Mouse (Mus musculus): ENCODE results near the gene Pgbd5. TPM values are rescaled to one million over a fixed set of nuclear protein-coding genes. Genes with fewer than 3 reads are reported as not detected.

Gene Pgbd5
- 3.0 and 3.3 TPM in 2 replicates for polyA plus RNA-seq (2015; fragmentation: Nextera tagmentation; extraction: Ambion mirVana)

DNA sequence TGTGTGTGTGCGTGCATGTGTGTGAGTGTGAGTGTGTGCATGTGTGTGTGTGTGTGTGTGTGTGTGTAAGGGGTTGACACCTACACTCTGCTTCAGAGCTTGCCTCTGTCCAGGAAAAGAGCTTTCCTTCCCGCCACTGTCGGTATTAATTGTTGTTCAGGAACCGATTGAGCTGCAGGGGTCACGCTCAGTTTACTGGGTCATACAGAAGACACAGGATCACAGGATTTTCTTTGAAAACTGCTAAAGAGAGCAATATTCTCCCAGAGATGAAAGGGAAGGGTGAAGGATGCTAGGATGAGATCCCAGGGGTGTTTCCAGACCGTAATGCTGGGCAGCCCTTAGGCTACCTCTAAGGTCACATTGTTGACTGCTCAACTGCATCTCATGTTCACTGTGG is at the start of gene Pgbd5:
TSS of gene Pgbd5 (minus strand) at position 101 of the 400 bp plus-strand sequence.
- 72% methylated on average over 6 of the region's 6 CpGs for WGBS
- Histone ChIP-seq H3K4me1 (no peaks in the 10 kb centered on the region), H3K9me3 (no peaks in the 10 kb centered on the region), H3K27ac (no peak within 1 kb of the TSS), H3K36me3 (no peaks in the 10 kb centered on the region), H3K4me2 (no peak within 1 kb of the TSS), H3K9ac (no peak within 1 kb of the TSS), H3K4me3 (replicated peaks) (no peak within 1 kb of the TSS), H3K27me3 (replicated peaks) (no peaks in the 10 kb centered on the region)
- no peak for ATAC-seq (ENCODE audit: insufficient read depth, low FRiP score, low read depth)

DNA sequence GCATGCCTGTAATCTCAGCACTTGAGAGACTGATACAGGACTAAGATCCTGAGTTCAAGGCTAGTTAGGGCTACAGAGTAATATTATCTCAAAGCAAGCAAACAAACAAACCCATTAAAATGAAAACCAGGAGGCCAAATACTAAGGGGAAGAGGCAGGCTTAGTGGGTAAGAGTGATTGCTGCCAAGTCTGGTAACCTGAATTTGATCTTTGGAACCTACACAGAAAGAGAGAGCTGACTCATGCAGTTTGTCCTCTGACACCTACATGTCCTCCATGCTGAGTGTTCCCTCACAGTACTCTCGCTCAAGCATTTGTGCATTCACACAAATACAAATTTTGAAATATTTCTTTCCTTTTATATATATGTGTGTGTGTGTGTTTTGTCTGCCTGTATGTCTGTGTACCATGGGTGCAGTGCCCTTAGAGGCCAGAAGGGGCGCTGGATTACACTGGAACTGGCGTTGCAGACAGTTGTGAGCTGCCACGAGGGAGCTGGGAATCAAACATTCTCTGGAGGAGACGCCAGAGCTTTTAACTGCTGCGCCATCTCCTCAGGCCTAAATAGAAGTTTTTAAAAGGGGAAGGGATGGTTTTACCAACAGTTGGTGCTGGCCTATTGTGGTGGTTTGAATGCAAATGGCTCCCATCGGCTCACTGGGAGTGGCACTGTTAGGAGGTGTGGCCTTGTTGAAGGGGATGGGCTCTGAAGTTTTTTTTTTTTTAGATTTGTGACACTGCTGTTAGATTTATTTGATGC is 44.1 kb upstream of the Pgbd5 start:
- 70% methylated on average over 7 of the region's 7 CpGs for WGBS
- no peak for ATAC-seq (ENCODE audit: insufficient read depth, low FRiP score, low read depth)

DNA sequence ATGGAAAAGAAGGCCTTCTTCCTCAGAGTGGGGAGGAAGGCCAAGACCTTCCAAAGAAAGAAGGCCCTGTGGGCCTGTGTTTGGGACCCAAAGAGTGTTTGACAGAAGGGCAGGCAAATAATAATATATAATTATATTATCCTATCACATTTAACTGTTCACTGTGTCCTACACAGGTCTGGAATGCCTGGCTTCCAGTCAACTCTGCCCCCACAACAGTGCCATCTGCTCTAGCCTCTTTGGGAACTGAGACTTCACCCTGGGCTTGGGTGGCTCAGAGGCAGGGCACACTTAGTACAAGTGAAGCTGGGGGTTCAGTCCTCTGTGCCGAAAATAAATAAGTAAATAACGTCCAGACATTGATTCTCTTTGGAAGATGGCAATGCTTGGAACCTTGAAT is 43.3 kb upstream of the Pgbd5 start:
- WGBS = 83% methylated on average over 2 of the region's 2 CpGs
- Histone ChIP-seq H3K9ac (no peak overlapping the region), H3K27me3 (replicated peaks) (no peaks in the 10 kb centered on the region), H3K4me2 (no peak overlapping the region), H3K4me3 (replicated peaks) (no peak overlapping the region), H3K4me1 (no peaks in the 10 kb centered on the region), H3K27ac (no peak overlapping the region), H3K9me3 (no peaks in the 10 kb centered on the region), H3K36me3 (no peaks in the 10 kb centered on the region)
- ATAC-seq (ENCODE audit: insufficient read depth, low FRiP score, low read depth) = no peak

More for the DNA sequence above, 44.1 kb upstream of the Pgbd5 start:
- Histone ChIP-seq H3K4me1 (no peaks in the 10 kb centered on the region), H3K27ac (no peak overlapping the region), H3K9ac (no peak overlapping the region), H3K27me3 (replicated peaks) (no peaks in the 10 kb centered on the region), H3K4me3 (replicated peaks) (no peak overlapping the region), H3K36me3 (no peaks in the 10 kb centered on the region), H3K9me3 (no peaks in the 10 kb centered on the region), H3K4me2 (no peak overlapping the region)

DNA sequence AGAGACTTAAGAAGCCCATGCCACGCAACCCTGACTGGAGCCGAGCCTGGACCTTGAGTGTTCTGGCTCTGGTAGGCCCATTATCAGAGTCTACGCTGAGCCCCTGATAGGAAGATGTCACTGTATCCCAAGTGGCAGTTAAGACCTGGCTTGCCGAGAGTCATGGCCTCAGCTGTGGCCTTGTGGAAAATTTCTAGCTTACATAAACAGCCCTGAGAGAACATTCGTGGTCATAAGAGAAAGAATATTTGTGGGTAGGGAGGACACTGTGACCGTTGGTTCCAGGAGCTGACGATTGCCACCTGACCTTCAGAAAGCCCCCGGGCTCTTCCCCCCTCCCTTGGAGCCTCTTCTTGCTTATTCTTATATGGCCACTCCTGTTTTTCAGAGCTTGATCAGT is 40.9 kb upstream of the Pgbd5 start:
- Histone ChIP-seq H3K4me2 (no peak overlapping the region), H3K27me3 (replicated peaks) (no peaks in the 10 kb centered on the region), H3K36me3 (no peaks in the 10 kb centered on the region), H3K4me1 (no peaks in the 10 kb centered on the region), H3K4me3 (replicated peaks) (no peak overlapping the region), H3K27ac (no peak overlapping the region), H3K9me3 (no peaks in the 10 kb centered on the region), H3K9ac (no peak overlapping the region)
- 79% methylated on average over 8 of the region's 8 CpGs for WGBS
- ATAC-seq (ENCODE audit: insufficient read depth, low FRiP score, low read depth) = no peak

DNA sequence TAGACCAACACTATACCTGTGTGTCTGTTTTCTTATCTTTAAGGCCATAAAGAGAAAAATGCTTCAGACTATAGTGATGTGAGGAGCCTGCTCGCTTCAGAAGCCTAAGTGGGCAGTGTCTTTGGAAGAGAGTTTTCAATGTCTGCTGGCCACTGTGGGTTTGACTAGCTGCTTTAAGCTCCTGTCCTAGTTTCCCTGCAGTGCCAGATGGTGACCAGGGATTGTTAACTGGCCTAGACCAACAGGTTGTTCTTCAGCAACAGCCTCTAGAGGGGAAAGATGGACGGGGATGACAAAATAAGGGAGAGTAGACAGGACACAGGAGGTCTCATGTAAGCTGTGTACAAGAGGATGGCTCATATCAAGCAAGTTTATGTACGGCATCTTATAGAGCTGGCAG is 39.8 kb upstream of the Pgbd5 start:
- Histone ChIP-seq H3K4me1 (no peaks in the 10 kb centered on the region), H3K27ac (no peak overlapping the region), H3K4me3 (replicated peaks) (no peak overlapping the region), H3K4me2 (no peak overlapping the region), H3K9me3 (no peaks in the 10 kb centered on the region), H3K9ac (no peak overlapping the region), H3K27me3 (replicated peaks) (no peaks in the 10 kb centered on the region), H3K36me3 (no peaks in the 10 kb centered on the region)
- no peak for ATAC-seq (ENCODE audit: insufficient read depth, low FRiP score, low read depth)
- 79% methylated on average over 3 of the region's 3 CpGs for WGBS

DNA sequence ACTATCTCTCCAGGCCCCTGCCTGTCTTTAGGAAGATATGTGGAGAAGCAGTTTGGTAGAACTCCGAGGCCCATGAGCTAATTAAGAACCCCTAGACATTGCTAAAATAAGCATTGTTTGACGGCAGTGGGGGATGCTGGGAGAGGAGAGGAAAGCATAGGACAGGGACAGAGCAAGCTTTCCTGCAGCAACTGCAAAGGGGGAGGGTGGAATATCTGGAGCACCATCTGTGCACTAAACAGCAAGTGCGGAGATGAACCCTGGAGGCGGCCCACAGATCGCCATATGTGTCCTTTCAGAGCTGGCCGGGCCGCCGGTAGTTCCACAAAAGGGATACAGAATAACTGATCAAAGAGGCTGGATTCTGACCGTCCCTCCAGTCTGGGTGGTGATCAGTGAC is 37.2 kb upstream of the Pgbd5 start:
- 69% methylated on average over 9 of the region's 9 CpGs for WGBS
- Histone ChIP-seq H3K4me2 (no peak overlapping the region), H3K27me3 (replicated peaks) (no peaks in the 10 kb centered on the region), H3K27ac (no peak overlapping the region), H3K4me3 (replicated peaks) (no peak overlapping the region), H3K36me3 (no peaks in the 10 kb centered on the region), H3K9ac (no peak overlapping the region), H3K9me3 (no peaks in the 10 kb centered on the region), H3K4me1 (no peaks in the 10 kb centered on the region)
- ATAC-seq (ENCODE audit: insufficient read depth, low FRiP score, low read depth) = no peak

DNA sequence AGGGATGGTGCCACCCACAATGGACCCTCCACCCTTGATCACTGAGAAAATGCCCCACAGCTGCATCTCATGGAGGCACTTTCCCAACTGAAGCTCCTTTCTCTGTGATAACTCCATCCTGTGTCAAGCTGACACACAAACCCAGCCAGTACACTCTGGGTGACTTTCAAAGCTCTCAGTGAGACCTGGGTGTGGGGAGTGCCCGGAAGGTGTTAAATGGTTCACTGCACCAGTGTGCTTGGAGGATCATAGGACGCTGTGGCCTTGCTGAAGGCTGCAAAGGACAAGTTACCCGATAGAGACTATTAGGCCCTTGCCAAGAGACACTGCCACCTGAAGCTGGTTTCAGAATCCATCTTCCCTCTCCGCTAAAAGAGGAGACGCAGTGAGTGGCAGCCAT is 36.2 kb upstream of the Pgbd5 start:
- H3K4me2 ChIP-seq = no peak overlapping the region
- H3K4me1 ChIP-seq = no peaks in the 10 kb centered on the region
- H3K9ac ChIP-seq = no peak overlapping the region
- no peak overlapping the region for H3K27ac ChIP-seq
- no peak overlapping the region for H3K4me3 ChIP-seq (replicated peaks)
- no peaks in the 10 kb centered on the region for H3K36me3 ChIP-seq
- H3K9me3 ChIP-seq = no peaks in the 10 kb centered on the region
- H3K27me3 ChIP-seq (replicated peaks) = no peaks in the 10 kb centered on the region
- no peak for ATAC-seq (ENCODE audit: insufficient read depth, low FRiP score, low read depth)
- WGBS = 76% methylated on average over 5 of the region's 5 CpGs

DNA sequence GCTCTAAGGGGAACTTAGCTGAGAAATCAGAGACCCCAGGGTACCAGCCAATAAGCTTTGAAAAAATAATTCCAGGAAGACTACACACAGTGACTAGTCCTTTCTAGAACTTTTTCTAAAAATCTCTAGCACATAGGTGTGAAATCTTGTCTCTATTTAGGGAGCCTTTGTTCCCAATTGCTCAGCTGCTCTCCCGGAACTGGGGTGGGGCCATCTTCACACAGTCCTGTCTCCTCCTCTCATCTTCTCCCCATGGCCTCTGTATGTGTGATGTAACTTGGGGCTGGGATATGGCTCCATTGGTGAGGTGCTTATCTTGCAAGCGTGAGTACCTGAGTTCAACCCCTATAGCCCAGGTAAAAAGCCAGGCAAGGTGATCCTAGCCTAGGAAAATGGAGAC is 25.2 kb upstream of the Pgbd5 start:
- Histone ChIP-seq H3K27ac (no peak overlapping the region), H3K27me3 (replicated peaks) (no peaks in the 10 kb centered on the region), H3K4me2 (no peak overlapping the region), H3K9me3 (no peaks in the 10 kb centered on the region), H3K4me1 (no peaks in the 10 kb centered on the region), H3K9ac (no peak overlapping the region), H3K36me3 (no peaks in the 10 kb centered on the region), H3K4me3 (replicated peaks) (no peak overlapping the region)
- ATAC-seq (ENCODE audit: insufficient read depth, low FRiP score, low read depth) = no peak
- WGBS = 67% methylated on average over 2 of the region's 2 CpGs

DNA sequence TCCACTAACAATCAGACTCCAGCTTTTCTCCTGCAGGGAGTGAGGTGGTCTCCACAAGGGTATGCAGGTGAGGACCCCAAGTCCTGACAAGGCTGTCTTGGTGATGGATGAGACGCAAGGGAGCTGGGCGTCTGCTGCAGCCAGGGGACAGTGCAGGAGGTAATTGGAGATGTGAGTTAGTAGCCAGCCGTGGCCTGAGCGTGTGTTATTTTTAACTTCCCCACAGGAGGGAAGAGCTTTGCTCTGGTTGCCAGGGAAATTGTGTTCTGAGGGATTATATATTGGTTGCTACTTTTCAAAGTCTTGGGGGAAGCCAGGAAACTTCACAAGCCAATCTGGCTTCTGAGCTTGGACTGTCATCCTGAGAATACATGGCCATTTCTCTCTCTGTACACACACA is 23.7 kb upstream of the Pgbd5 start:
- Histone ChIP-seq H3K4me1 (no peaks in the 10 kb centered on the region), H3K9me3 (no peaks in the 10 kb centered on the region), H3K36me3 (no peaks in the 10 kb centered on the region), H3K4me3 (replicated peaks) (no peak overlapping the region), H3K27ac (no peak overlapping the region), H3K27me3 (replicated peaks) (no peaks in the 10 kb centered on the region), H3K9ac (no peak overlapping the region), H3K4me2 (no peak overlapping the region)
- WGBS = 25% methylated on average over 4 of the region's 4 CpGs
- ATAC-seq (ENCODE audit: insufficient read depth, low FRiP score, low read depth) = no peak

DNA sequence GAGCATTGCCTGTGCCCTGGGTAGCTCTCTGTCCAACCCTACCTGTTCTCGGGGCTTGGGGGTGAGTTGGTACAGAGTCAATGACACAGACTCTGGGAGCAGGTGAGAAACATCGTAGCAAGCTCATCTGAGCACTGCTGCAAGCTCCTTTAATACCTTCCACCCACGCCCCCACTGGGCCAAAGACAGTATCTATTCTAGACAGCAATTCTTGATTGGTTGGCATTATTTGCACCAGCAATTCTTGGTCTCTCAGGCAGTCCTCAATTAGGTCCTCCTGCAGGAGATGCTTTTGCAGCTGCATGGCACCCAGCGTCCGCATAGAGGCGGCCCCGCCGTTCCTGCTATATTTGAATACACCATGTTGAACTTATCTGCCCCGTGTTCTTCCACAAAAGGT is 22.7 kb upstream of the Pgbd5 start:
- H3K4me1 ChIP-seq = no peaks in the 10 kb centered on the region
- no peak overlapping the region for H3K4me3 ChIP-seq (replicated peaks)
- no peaks in the 10 kb centered on the region for H3K27me3 ChIP-seq (replicated peaks)
- H3K36me3 ChIP-seq = no peaks in the 10 kb centered on the region
- no peak overlapping the region for H3K4me2 ChIP-seq
- no peak overlapping the region for H3K9ac ChIP-seq
- H3K9me3 ChIP-seq = no peaks in the 10 kb centered on the region
- H3K27ac ChIP-seq = no peak overlapping the region
- 77% methylated on average over 9 of the region's 9 CpGs for WGBS
- no peak for ATAC-seq (ENCODE audit: insufficient read depth, low FRiP score, low read depth)

DNA sequence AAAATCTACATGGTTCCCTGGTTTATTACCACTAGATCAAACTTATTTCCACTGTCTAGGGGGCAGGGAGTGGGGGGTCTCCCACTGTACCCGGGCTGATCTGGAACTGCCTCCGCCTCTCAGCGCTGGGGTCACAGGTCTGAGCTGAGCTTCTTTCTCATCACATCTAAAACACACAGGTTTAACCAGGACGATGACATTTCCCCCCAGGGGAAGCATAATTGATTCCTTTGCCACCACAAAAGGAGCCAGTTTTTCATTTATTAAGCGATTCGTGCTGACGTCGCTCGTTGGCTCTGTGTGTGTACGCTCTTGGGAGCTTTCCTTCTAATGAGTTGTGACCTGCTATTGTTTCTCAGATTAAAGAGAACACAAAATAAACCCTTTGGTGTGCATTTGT is 21.6 kb upstream of the Pgbd5 start:
- Histone ChIP-seq H3K4me3 (replicated peaks) (no peak overlapping the region), H3K9me3 (no peaks in the 10 kb centered on the region), H3K9ac (no peak overlapping the region), H3K4me2 (no peak overlapping the region), H3K4me1 (no peaks in the 10 kb centered on the region), H3K27ac (no peak overlapping the region), H3K27me3 (replicated peaks) (no peaks in the 10 kb centered on the region), H3K36me3 (no peaks in the 10 kb centered on the region)
- 69% methylated on average over 10 of the region's 10 CpGs for WGBS
- no peak for ATAC-seq (ENCODE audit: insufficient read depth, low FRiP score, low read depth)

DNA sequence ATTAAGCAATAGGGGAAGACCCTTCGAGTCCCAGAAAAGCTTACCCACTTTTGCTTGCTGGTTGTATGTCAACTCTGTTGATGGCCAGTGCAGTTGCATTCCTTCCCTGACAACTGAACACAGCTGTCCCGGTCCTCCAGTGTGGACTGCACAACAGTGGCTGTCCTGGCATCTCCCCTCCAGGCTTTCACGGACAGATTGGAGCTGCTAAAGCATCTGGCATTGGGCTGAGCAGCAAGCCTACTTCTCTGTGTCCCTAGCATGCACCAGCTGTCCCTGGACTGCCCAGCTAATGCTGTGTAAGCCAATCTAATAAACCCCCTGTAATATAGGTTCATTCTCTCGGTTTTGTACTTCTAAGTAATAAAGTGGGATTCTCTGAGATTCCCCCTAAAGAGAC is 21.2 kb upstream of the Pgbd5 start:
- Histone ChIP-seq H3K9ac (no peak overlapping the region), H3K27ac (no peak overlapping the region), H3K4me3 (replicated peaks) (no peak overlapping the region), H3K4me1 (no peaks in the 10 kb centered on the region), H3K27me3 (replicated peaks) (no peaks in the 10 kb centered on the region), H3K9me3 (no peaks in the 10 kb centered on the region), H3K36me3 (no peaks in the 10 kb centered on the region), H3K4me2 (no peak overlapping the region)
- WGBS = 67% methylated on average over 4 of the region's 4 CpGs
- no peak for ATAC-seq (ENCODE audit: insufficient read depth, low FRiP score, low read depth)

DNA sequence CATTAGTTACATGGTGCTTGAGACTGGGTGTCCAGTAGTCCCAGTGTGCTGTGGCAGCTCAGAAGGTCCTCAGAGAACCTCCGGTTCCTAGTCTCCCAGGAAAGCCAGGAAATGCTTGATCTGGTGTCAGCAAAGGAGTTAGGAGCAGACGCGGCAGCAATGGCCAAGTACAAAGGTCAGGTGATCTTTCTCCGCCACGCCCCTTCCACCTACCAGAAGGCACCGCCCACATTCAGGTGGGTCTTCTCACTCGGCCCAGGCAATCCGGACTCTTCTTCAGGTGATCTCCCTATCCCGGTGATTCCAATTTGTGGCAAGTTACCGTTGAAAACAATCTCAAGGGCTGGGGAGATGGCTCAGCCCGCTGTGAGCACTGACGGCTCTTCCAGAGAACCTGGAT is 20.2 kb upstream of the Pgbd5 start:
- no peak overlapping the region for H3K9ac ChIP-seq
- no peak overlapping the region for H3K4me2 ChIP-seq
- no peaks in the 10 kb centered on the region for H3K4me1 ChIP-seq
- WGBS = 32% methylated on average over 12 of the region's 12 CpGs
- H3K9me3 ChIP-seq = no peaks in the 10 kb centered on the region
- ATAC-seq (ENCODE audit: insufficient read depth, low FRiP score, low read depth) = no peak
- no peaks in the 10 kb centered on the region for H3K27me3 ChIP-seq (replicated peaks)
- H3K27ac ChIP-seq = no peak overlapping the region
- H3K4me3 ChIP-seq (replicated peaks) = no peak overlapping the region
- H3K36me3 ChIP-seq = no peaks in the 10 kb centered on the region
